Mouse (Mus musculus): ENCODE measurements around the gene Sptbn2.

Sptbn2 gene

GRCm38 (mm10) chr19:4711098-4711600 is at the start of gene Sptbn2:
Gene Sptbn2, plus strand, starts transcription at chr19:4711167.
- in situ Hi-C loops (cut with MboI; ENCODE audit: unreplicated experiment in 2 of 2), result no loop called here

GRCm38 (mm10) chr19:4666815-4667214 is 44.2 kb upstream of the Sptbn2 start:
- in situ Hi-C loops (cut with MboI; ENCODE audit: unreplicated experiment in 2 of 2), result no loop called here

- in situ Hi-C loops (cut with MboI; ENCODE audit: unreplicated experiment in 2 of 2), result no loop called here
Measured at GRCm38 (mm10) chr19:4670776-4671175, 40.2 kb upstream of the Sptbn2 start.

GRCm38 (mm10) chr19:4672401-4672800 is 38.6 kb upstream of the Sptbn2 start:
- in situ Hi-C loops (cut with MboI; ENCODE audit: unreplicated experiment in 2 of 2), result no loop called here

- in situ Hi-C loops (cut with MboI; ENCODE audit: unreplicated experiment in 2 of 2), result no loop called here
Measured at GRCm38 (mm10) chr19:4694346-4694745, 16.6 kb upstream of the Sptbn2 start.

GRCm38 (mm10) chr19:4697121-4697520 is 13.8 kb upstream of the Sptbn2 start:
- in situ Hi-C loops (cut with MboI; ENCODE audit: unreplicated experiment in 2 of 2), result no loop called here

GRCm38 (mm10) chr19:4697721-4698120 is 13.2 kb upstream of the Sptbn2 start:
- in situ Hi-C loops (cut with MboI; ENCODE audit: unreplicated experiment in 2 of 2), result no loop called here

- in situ Hi-C loops (cut with MboI; ENCODE audit: unreplicated experiment in 2 of 2), result no loop called here
Measured at GRCm38 (mm10) chr19:4698205-4698677, 12.7 kb upstream of the Sptbn2 start, which contains the start of gene Gm960. Gene Gm960, minus strand, starts transcription at chr19:4698668.

GRCm38 (mm10) chr19:4698856-4699255 is 12.1 kb upstream of the Sptbn2 start:
- in situ Hi-C loops (cut with MboI; ENCODE audit: unreplicated experiment in 2 of 2), result no loop called here

GRCm38 (mm10) chr19:4699821-4700220 is 11.1 kb upstream of the Sptbn2 start:
- in situ Hi-C loops (cut with MboI; ENCODE audit: unreplicated experiment in 2 of 2), result no loop called here

- in situ Hi-C loops (cut with MboI; ENCODE audit: unreplicated experiment in 2 of 2), result no loop called here
Measured at GRCm38 (mm10) chr19:4700656-4701055, 10.3 kb upstream of the Sptbn2 start.

- in situ Hi-C loops (cut with MboI; ENCODE audit: unreplicated experiment in 2 of 2), result no loop called here
Measured at GRCm38 (mm10) chr19:4701221-4701620, 9.7 kb upstream of the Sptbn2 start.

- in situ Hi-C loops (cut with MboI; ENCODE audit: unreplicated experiment in 2 of 2), result no loop called here
Measured at GRCm38 (mm10) chr19:4708765-4709164, 2.2 kb upstream of the Sptbn2 start.

GRCm38 (mm10) chr19:4711601-4712155 is 711 bp downstream of the Sptbn2 start:
- in situ Hi-C loops (cut with MboI; ENCODE audit: unreplicated experiment in 2 of 2), result no loop called here

- in situ Hi-C loops (cut with MboI; ENCODE audit: unreplicated experiment in 2 of 2), result no loop called here
Measured at GRCm38 (mm10) chr19:4712156-4712780, 1.3 kb downstream of the Sptbn2 start.

- in situ Hi-C loops (cut with MboI; ENCODE audit: unreplicated experiment in 2 of 2), result no loop called here
Measured at GRCm38 (mm10) chr19:4712781-4713526, 2.0 kb downstream of the Sptbn2 start.

GRCm38 (mm10) chr19:4713886-4714285 is 2.9 kb downstream of the Sptbn2 start:
- in situ Hi-C loops (cut with MboI; ENCODE audit: unreplicated experiment in 2 of 2), result no loop called here

- in situ Hi-C loops (cut with MboI; ENCODE audit: unreplicated experiment in 2 of 2), result no loop called here
Measured at GRCm38 (mm10) chr19:4716756-4717155, 5.8 kb downstream of the Sptbn2 start.

- in situ Hi-C loops (cut with MboI; ENCODE audit: unreplicated experiment in 2 of 2), result no loop called here
Measured at GRCm38 (mm10) chr19:4717281-4717680, 6.3 kb downstream of the Sptbn2 start.

- in situ Hi-C loops (cut with MboI; ENCODE audit: unreplicated experiment in 2 of 2), result no loop called here
Measured at GRCm38 (mm10) chr19:4718716-4719115, 7.7 kb downstream of the Sptbn2 start.

GRCm38 (mm10) chr19:4719351-4719764 is 8.4 kb downstream of the Sptbn2 start:
- in situ Hi-C loops (cut with MboI; ENCODE audit: unreplicated experiment in 2 of 2), result no loop called here
